Mouse (Mus musculus) megakaryocyte-erythroid progenitor cell, adult 5-6 weeks (primary cell): ENCODE data around the gene 1700010I14Rik. TPM values are rescaled to one million over a fixed set of nuclear protein-coding genes. Genes with fewer than 3 reads are reported as not detected.

Experiments used
- ATAC-seq: replicated peaks from 2 replicates; pipeline ENCODE4 v1.8.0; 2016; ENCODE audit warnings: mild to moderate bottlenecking, inconsistent platforms; ENCODE audit not compliant: severe bottlenecking, poor library complexity, low FRiP score, low TSS enrichment
- total RNA-seq, 2 experiments: library from RNA; stranded (forward) in 1 of 2; stranded (reverse) in 1 of 2; fragments of 200-1000, 215-1000 nt in 1 of 2; fragments of >200 nt in 1 of 2; fragmentation: Nextera tagmentation in 1 of 2; gene quantifications; 2 replicates each; pipeline ENCODE4 v1.2.3; 2014 to 2017

Gene 1700010I14Rik
- total RNA-seq, 2 experiments from 2014 or later: 1.9 to 4.3 TPM

DNA sequence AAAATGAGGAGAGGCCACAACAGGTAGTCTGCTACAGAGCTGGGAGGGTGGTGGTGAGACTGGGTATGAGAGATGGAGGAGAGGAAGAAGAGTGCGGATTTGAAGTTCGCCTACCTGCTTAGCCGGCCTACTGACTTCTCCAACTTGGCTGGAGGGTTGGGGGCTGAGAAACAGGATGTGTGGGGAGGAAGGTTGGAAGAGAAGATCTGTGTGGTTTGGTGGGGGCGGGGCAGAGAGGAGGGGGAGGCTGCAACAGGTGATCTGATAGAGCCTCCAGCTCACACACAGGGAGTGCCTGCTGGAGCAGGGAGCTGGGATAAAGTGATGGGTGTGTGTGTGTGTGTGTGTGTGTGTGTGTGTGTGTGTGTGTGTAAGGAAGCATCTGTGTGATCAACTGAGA, 16.4 kb downstream of the 1700010I14Rik start:
- ATAC-seq: no peak

DNA sequence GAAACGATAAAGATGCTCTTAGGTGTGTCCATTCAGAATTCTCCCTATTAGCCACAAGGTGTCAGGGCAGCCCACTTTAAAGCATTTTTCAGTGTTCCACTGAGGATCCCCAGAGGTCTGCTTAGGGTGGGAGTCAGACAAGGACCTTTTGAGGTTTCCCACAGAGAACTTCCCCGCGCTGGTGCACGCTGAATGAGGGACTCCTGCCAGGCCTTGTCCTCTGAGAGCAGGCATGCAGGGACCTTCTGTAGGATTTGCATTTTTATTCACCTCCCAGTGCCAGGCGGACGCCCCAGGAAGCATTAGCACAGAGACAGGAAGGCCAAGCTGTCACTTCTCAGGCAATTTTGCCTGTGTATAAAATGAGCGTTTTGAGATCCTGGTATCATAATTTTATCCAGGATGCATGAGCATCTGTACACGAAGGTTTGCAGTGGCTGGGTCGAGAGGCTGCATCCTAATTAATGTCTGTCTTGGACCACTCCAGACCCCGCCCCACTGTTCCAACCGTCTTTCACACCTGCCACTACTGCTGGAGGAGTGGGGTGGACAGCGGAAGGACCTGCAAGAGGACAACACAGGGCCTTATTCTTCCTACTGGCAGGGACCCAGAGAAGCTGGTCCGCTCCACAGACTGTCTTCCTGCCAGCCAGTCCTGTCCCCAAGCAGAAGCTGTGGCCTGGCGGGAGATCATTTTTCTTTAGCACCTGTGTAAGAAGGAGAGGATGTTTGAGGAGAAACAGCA, 35.2 kb downstream of the 1700010I14Rik start:
- no peak for ATAC-seq

DNA sequence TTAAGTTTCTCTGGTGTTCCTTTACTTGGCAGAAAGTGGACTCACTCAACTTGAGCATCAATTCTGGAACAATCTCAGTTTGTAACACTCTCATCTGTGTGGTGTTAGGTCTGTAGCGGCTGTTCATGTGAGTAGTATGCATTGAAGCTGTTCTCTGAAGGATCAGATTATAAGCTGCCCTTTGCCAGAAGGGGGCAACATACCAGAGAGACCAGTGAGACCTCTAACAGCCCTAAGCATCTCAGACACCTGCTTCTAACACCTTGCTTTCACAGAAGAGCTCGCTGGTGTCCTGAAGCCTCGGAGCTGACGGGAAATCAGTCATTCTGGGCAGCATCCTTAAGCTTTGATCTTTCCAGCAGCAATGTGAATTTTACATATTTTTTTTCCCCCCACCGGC, 42.0 kb downstream of the 1700010I14Rik start:
- ATAC-seq: 0 out of 2 replicates have a peak, but pooled peaks have one; percentile 39

DNA sequence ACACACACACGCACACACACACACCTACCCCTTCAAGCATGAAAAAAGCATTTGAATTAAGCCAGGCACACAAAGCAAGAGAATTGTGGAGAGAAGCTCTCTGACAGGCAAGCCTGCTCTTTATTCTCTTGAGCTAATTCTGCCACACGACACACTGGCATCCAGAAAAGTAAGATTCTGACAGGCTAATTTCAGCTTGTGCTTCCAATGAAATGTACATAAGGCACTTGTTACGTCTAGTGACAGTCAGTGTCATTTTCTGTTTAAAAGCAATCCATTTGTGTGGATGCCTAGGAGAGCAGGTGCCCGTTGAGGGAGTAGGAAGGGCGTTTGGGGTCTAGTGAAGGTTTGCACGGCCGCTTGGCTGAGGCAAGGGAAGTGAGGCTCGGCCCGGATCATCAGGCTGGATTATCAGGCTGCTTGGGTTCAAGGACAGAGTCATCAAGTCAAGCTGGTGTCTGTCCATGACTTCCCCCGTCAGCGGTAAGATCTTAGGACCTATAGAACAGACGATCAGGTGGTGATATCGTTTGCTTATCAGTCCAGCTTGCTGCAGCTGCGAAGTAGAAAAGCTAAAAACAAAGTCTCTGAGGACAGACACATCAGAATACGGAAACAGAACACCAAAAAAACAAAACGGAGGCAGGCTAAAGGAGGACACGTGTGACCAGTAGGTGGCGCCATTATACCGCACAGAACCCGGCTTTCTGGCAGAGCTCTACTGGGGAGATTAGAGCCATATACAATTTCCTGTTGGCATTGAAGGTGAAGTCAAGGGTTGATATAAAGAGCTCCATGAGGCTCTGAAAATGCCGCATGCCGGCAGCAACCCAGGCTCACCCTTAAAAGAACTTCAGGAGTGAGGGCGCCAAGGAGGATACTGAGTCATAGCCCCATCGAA, 43.4 kb downstream of the 1700010I14Rik start:
- ATAC-seq: peak; percentile 82

DNA sequence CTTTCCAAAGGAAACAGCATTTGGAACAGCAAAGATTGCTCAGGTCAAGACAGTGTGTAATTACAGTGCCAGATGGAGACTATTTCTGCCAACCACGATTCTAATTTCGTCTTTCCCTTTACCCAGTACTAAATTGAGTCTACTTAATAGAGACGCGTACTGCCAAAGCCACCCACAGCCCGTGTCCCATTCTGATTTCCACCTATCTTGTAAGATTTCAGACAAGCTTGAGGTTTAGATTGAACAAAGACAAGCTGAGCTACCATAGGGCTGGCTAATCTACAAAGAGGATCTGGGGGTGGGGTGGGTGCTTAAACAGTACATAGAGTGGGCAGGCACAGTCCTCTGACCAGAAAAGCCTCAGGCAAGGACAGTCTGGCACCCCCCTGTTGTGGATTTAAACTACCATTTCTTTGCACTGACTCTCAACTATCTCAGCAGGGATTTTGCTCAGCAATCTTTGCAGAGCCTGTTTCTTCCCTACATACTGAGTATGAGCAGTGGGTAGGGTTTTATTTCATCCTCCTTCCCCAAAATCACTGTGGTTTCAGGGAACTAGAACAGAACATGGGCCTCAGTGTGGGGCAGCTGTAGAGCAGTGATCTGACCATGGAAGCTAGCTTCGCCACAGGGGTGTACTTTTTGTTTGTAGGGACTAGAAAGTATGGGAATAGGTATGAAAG, 44.4 kb downstream of the 1700010I14Rik start:
- no peak for ATAC-seq

DNA sequence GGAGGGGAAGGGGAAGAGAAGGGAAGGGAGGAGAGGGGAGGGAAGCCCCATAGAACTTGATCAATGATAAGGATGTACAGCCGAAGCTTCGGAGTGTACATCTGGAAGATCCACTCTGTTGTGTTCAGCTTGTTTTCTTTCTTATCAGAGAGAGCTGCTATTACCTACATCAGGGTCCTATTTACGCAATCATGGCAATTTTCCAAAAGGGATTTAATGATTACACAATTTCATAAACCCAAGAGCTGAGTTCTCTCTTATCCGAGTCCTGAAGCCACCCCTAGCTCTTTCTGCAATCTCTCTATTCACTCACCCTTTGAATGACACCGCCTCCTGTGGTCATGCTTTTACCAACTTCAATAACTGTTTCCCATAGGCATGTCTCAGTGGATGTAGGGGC, 45.4 kb downstream of the 1700010I14Rik start:
- no peak for ATAC-seq

DNA sequence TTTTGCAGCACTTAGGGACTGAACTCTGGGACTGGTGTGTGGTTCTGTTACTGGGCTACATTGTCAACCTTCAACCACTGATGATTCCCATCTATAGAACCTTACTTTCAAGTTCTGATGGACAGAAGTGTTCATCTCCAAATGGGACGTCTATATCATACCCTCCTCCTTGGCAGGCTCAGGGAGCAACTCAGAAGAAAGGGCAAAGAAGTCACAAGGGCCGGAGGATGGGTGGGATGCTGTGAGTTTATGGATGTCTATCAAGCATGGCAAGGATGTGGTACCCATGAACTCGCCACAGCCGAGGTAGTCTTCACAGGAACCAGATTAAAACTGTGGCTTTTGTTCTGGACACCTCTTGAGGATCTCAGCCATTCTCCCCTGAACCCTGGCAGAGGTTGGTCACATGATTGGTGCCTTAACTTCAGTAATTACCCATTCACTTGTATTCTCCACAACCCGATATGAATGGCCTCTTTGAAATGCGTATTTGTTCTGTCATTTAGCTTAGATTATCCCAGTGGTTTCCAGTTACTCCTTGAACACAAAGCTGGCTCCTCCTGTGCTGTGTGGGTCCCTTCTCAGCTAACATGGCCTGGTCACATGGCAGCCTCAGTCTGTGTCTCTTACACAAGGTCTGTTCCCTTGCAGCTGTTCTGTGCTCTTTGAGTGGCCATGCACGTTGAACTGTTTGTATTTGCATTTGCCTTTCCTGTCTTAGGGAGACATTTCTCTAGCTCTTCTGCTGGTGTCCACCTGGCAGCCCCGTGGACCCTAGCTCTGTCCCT, 47.6 kb downstream of the 1700010I14Rik start:
- no peak for ATAC-seq

DNA sequence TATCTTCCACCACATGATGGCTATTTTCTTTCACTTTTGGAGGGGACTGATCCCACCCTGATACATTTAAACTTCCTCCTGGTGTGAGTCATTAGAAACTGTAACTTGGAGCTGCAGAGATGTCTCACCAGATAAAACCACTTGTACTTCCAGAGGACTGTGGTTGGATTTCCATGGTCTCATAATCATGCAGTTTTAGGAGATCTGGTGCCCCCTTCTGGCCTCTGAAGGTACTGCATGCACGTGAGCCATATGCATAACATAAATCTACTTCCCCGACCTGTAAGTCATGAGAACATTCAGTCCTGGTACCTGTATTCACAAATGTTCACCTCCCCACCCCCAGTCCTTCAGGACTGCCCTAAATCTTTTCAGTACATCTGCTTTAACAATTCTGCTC, 54.6 kb downstream of the 1700010I14Rik start:
- ATAC-seq: no peak

DNA sequence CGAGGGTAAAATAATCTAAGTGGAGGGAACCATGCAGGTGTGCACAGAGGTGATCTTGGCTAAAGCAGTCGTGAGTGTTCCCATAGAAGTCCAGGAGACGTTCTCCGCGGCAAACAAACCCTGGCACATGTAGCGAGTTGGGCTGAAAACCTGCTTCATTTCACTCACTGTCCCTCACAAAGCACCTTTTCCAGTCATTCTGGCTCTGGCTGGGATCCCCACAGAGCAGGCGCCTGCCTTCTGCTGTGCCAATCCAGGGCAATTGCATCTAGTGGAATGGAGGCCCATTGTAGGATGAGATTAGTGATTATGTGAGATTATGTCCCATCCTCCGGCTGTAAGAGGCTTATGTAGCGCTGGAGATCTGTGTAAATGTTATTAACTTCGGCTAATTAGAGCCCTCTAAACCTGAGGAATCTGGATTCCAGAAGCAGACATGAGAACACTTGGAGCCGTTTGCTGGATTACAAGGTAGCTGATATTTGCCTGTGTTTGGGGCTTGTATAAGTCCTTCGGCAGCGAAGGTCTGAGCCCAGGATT, 64.4 kb downstream of the 1700010I14Rik start:
- no peak for ATAC-seq

DNA sequence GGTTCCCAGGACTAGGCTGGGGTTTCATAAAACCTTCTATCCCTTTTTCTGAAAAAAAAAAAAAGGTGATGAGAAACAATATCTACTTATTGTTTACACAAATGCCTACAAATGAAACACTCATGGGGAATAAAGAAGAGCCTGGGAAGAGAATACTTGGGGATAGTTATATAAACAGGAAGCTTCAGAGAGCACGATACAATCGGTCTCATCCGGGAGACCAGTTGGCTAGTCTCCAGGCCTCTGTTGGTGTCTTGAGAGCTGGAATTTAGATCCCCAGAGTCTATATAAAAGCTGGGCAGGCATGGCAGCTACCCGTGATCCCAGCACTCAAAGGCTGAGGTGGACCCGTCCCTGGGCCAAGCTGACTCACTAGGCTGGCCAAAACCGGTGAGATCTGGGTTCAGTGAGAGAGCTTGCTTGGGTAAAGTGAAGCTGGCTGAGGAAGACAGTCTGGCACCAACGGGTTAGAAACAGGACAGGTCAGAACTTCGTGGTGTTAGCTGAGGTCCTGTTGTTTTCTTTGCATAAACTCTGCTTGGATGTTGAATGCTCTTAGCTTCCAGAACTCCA, 71.3 kb downstream of the 1700010I14Rik start:
- ATAC-seq: no peak
